Mouse (Mus musculus): ENCODE data around the gene Gm20917. TPM values are rescaled to one million over a fixed set of nuclear protein-coding genes. Genes with fewer than 3 reads are reported as not detected.
"Not testable (repeated sequence)": the region's sequence is repeated elsewhere in the genome, so short reads cannot be mapped to it uniquely, and the experiment has no call there.

Gm20917 gene
- not detected in 2 replicates for polyA plus RNA-seq (2015; fragmentation: Nextera tagmentation; extraction: Ambion mirVana)

GRCm38 (mm10) chrY:79151022-79151421 is at the start of gene Gm20917:
Gm20917 (minus strand) TSS chrY:79151122.
- not testable (repeated sequence) for H3K4me1 ChIP-seq (ENCODE audit: insufficient read depth); H3K9ac ChIP-seq (replicated peaks); H3K27me3 ChIP-seq (ENCODE audit: insufficient read depth, low read length); H3K4me2 ChIP-seq (ENCODE audit: low read depth, low read length); H3K36me3 ChIP-seq (replicated peaks; ENCODE audit: insufficient read depth, low read length); H3K27ac ChIP-seq (ENCODE audit: low read depth); H3K4me3 ChIP-seq (ENCODE audit: low read depth, low read length); ATAC-seq; H3K9me3 ChIP-seq (ENCODE audit: low read length); DNase-seq
- WGBS (ENCODE audit: insufficient replicate concordance) = no CpG with 5 or more reads among the region's 4 CpGs

Other genes starting within 250 kb of the Gm20917 start
- not detected in 2 replicates for gene Gm20916, start 168.4 kb upstream of the Gm20917 start, polyA plus RNA-seq (2015; fragmentation: Nextera tagmentation; extraction: Ambion mirVana)